Mouse (Mus musculus) E14TG2a.4 (cell line): ENCODE measurements around the gene H2-Eb2.

ENCODE experiments used
- H3K27me3 ChIP-seq: 2 replicates; pipeline ENCODE4 v1.6.1; 2014; ENCODE audit warnings: low read length, control low read depth; ENCODE audit not compliant: insufficient read depth
- H3K36me3 ChIP-seq: 2 replicates; pipeline ENCODE4 v1.6.1; 2014; ENCODE audit warnings: low read length, control low read depth; ENCODE audit not compliant: insufficient read depth
- H3K4me1 ChIP-seq: replicated peaks from 2 replicates; pipeline ENCODE4 v1.6.1; 2014; ENCODE audit warnings: low read depth, low read length, control low read depth
- H3K4me3 ChIP-seq: replicated peaks from 2 replicates; pipeline ENCODE4 v1.5.1; 2014; ENCODE audit warnings: mild to moderate bottlenecking, low read length
- H3K9me3 ChIP-seq: 2 replicates; pipeline ENCODE4 v1.6.1; 2014; ENCODE audit warnings: low read length, control low read depth
- CTCF ChIP-seq: conservative IDR thresholded peaks from 2 replicates; pipeline ENCODE4 v1.5.1; 2014; ENCODE audit warnings: low read length
- NANOG ChIP-seq: IDR thresholded peaks from 2 replicates; pipeline ENCODE4 v1.6.1; 2014; ENCODE audit warnings: borderline replicate concordance, low read length, mixed read lengths
- POU5F1 ChIP-seq: IDR thresholded peaks from 2 replicates; pipeline ENCODE4 v1.6.1; 2014; ENCODE audit warnings: low read length, borderline replicate concordance

Gene H2-Eb2

GRCm38 (mm10) chr17:34354539-34354938 lies 29.1 kb downstream of the H2-Eb2 start, which contains the start of gene Btnl2:
Btnl2 (plus strand) TSS chr17:34354822.
- TF ChIP-seq CTCF (no peak), POU5F1 (no peak), NANOG (no peak)
- Histone ChIP-seq H3K4me3 (no peak within 1 kb of the TSS), H3K4me1 (no peaks in the 10 kb centered on the region), H3K9me3 (peaks cover 13% of the 10 kb centered on the region; the same call in 1 of the 2 replicates), H3K36me3 (no peaks in the 10 kb centered on the region), H3K27me3 (peaks cover 18% of the 10 kb centered on the region)

GRCm38 (mm10) chr17:34354940-34355339 lies 29.5 kb downstream of the H2-Eb2 start:
- H3K4me3 ChIP-seq = no peak overlapping the region
- H3K9me3 ChIP-seq = peaks cover 13% of the 10 kb centered on the region; the same call in 1 of the 2 replicates
- H3K4me1 ChIP-seq = no peaks in the 10 kb centered on the region
- peaks cover 18% of the 10 kb centered on the region for H3K27me3 ChIP-seq
- H3K36me3 ChIP-seq = no peaks in the 10 kb centered on the region
- TF ChIP-seq CTCF (no peak), POU5F1 (no peak), NANOG (no peak)

- H3K27me3 ChIP-seq = peaks cover 9% of the 10 kb centered on the region; the same call in 1 of the 2 replicates
- H3K36me3 ChIP-seq = no peaks in the 10 kb centered on the region
- no peaks in the 10 kb centered on the region for H3K4me1 ChIP-seq
- no peak overlapping the region for H3K4me3 ChIP-seq
- H3K9me3 ChIP-seq = no peaks in the 10 kb centered on the region
- TF ChIP-seq POU5F1 = no peak
- no peak for TF ChIP-seq NANOG
Observed at GRCm38 (mm10) chr17:34362954-34363546, 37.6 kb downstream of the H2-Eb2 start.

- Histone ChIP-seq H3K27me3 (0 out of 2 replicates have a peak, but pooled peaks cover 10% of the 10 kb centered on the region), H3K4me3 (no peak overlapping the region), H3K9me3 (no peaks in the 10 kb centered on the region), H3K36me3 (no peaks in the 10 kb centered on the region), H3K4me1 (no peaks in the 10 kb centered on the region)
- TF ChIP-seq POU5F1 (no peak), CTCF (no peak)
Observed at GRCm38 (mm10) chr17:34363676-34364310, 38.3 kb downstream of the H2-Eb2 start.

- no peak overlapping the region for H3K4me3 ChIP-seq
Observed at GRCm38 (mm10) chr17:34365031-34365430, 39.6 kb downstream of the H2-Eb2 start.

GRCm38 (mm10) chr17:34370563-34370962 lies 45.1 kb downstream of the H2-Eb2 start:
- Histone ChIP-seq H3K36me3 (no peaks in the 10 kb centered on the region), H3K9me3 (no peaks in the 10 kb centered on the region), H3K4me3 (no peak overlapping the region), H3K4me1 (no peaks in the 10 kb centered on the region), H3K27me3 (peaks cover 15% of the 10 kb centered on the region)
- TF ChIP-seq NANOG (no peak), POU5F1 (no peak)

More at GRCm38 (mm10) chr17:34365031-34365430, 39.6 kb downstream of the H2-Eb2 start:
- 0 out of 2 replicates have a peak, but pooled peaks cover 11% of the 10 kb centered on the region for H3K27me3 ChIP-seq
- TF ChIP-seq NANOG = no peak
- TF ChIP-seq POU5F1 = no peak
- TF ChIP-seq CTCF = no peak
- H3K9me3 ChIP-seq = no peaks in the 10 kb centered on the region
- no peaks in the 10 kb centered on the region for H3K4me1 ChIP-seq
- no peaks in the 10 kb centered on the region for H3K36me3 ChIP-seq

GRCm38 (mm10) chr17:34373055-34373709 lies 47.7 kb downstream of the H2-Eb2 start:
- TF ChIP-seq POU5F1 (no peak), NANOG (no peak), CTCF (no peak)
- Histone ChIP-seq H3K9me3 (no peaks in the 10 kb centered on the region), H3K4me1 (no peaks in the 10 kb centered on the region), H3K36me3 (no peaks in the 10 kb centered on the region), H3K4me3 (no peak overlapping the region), H3K27me3 (peaks cover 15% of the 10 kb centered on the region)

GRCm38 (mm10) chr17:34376847-34377246 lies 51.4 kb downstream of the H2-Eb2 start, which contains the start of gene Btnl1:
Btnl1 (plus strand) TSS chr17:34377132.
- Histone ChIP-seq H3K4me1 (peaks cover 14% of the 10 kb centered on the region), H3K36me3 (no peaks in the 10 kb centered on the region), H3K4me3 (no peak within 1 kb of the TSS), H3K27me3 (peaks cover 18% of the 10 kb centered on the region), H3K9me3 (no peaks in the 10 kb centered on the region)
- TF ChIP-seq POU5F1 (no peak), NANOG (no peak), CTCF (no peak)
